Mouse (Mus musculus) neural tube, embryonic 15.5 days (tissue): ENCODE data around the gene Spp2. TPM values are rescaled to one million over a fixed set of nuclear protein-coding genes. Genes with fewer than 3 reads are reported as not detected.
"Not testable (repeated sequence)": the region's sequence is repeated elsewhere in the genome, so short reads cannot be mapped to it uniquely, and the experiment has no call there.

Experiments used
- ATAC-seq: fragments of 200-750 bp; cut with Nextera tagmentation; 2 replicates; pipeline ENCODE4 v1.8.0; 2017; ENCODE audit warnings: mild to moderate bottlenecking, moderate TSS enrichment, moderate library complexity; ENCODE audit not compliant: low FRiP score
- H3K27ac ChIP-seq: fragments of 300-500 bp; sonication (generic); replicated peaks from 2 replicates; pipeline ENCODE4 v1.5.1; 2015; ENCODE audit warnings: mild to moderate bottlenecking, inconsistent platforms
- H3K27me3 ChIP-seq: fragments of 300-500 bp; sonication (generic); replicated peaks from 2 replicates; pipeline ENCODE4 v1.6.1; 2015; ENCODE audit warnings: inconsistent platforms
- H3K36me3 ChIP-seq: fragments of 300-500 bp; sonication (generic); 2 replicates; pipeline ENCODE4 v1.6.1; 2015; ENCODE audit warnings: inconsistent platforms
- H3K4me1 ChIP-seq: fragments of 300-500 bp; sonication (generic); 2 replicates; pipeline ENCODE4 v1.6.1; 2015; ENCODE audit warnings: inconsistent platforms
- H3K4me2 ChIP-seq: fragments of 300-500 bp; sonication (generic); 2 replicates; pipeline ENCODE4 v1.6.1; 2015; ENCODE audit warnings: inconsistent platforms, mild to moderate bottlenecking, moderate library complexity
- H3K4me3 ChIP-seq: fragments of 300-500 bp; sonication (generic); replicated peaks from 2 replicates; pipeline ENCODE4 v1.5.1; 2015; ENCODE audit warnings: mild to moderate bottlenecking, inconsistent platforms
- H3K9ac ChIP-seq: fragments of 300-500 bp; sonication (generic); replicated peaks from 2 replicates; pipeline ENCODE4 v1.6.1; 2015; ENCODE audit warnings: mild to moderate bottlenecking, inconsistent platforms
- H3K9me3 ChIP-seq: fragments of 300-500 bp; sonication (generic); replicated peaks from 2 replicates; pipeline ENCODE4 v1.6.1; 2016; ENCODE audit warnings: inconsistent platforms
- WGBS: fragments of 180-500 bp; shearing (Covaris S2); methylation state at CpG from one replicate; pipeline ENCODE4 v1.1.7; 2015; ENCODE audit warnings: mixed read lengths; 5-methylcytosine and 5-hydroxymethylcytosine counted together
- polyA plus RNA-seq: library from polyadenylated mRNA; unstranded; fragments of >200 nt; fragmentation: Nextera tagmentation; extraction: Ambion mirVana; gene quantifications from 2 replicates; pipeline ENCODE4 v1.2.1, GENCODE M21; 2015

Spp2 gene
- polyA plus RNA-seq, 1 experiment from 2014 or later: not detected

GRCm38 (mm10) chr1:88437206-88438126 lies 30.7 kb downstream of the Spp2 start:
- Histone ChIP-seq H3K4me2 (no peak overlapping the region), H3K27me3 (no peaks in the 10 kb centered on the region), H3K9me3 (no peaks in the 10 kb centered on the region), H3K27ac (no peak overlapping the region; the same call in 1 of the 2 replicates), H3K9ac (no peak overlapping the region), H3K4me3 (no peak overlapping the region), H3K4me1 (0 out of 2 replicates have a peak, but pooled peaks cover 2% of the 10 kb centered on the region), H3K36me3 (no peaks in the 10 kb centered on the region)
- 76% methylated on average over 9 of the region's 9 CpGs for whole genome bisulfite sequencing
- ATAC-seq: no peak

- H3K9ac ChIP-seq: no peak overlapping the region
- no peak overlapping the region for H3K27ac ChIP-seq
- no peaks in the 10 kb centered on the region for H3K9me3 ChIP-seq
- H3K27me3 ChIP-seq: no peaks in the 10 kb centered on the region
- H3K36me3 ChIP-seq: no peaks in the 10 kb centered on the region
- no peak overlapping the region for H3K4me3 ChIP-seq
- H3K4me1 ChIP-seq: peaks cover 6% of the 10 kb centered on the region; the same call in 1 of the 2 replicates
- no peak overlapping the region for H3K4me2 ChIP-seq
- WGBS: 65% methylated on average over 4 of the region's 4 CpGs
- no peak for ATAC-seq
Measured at GRCm38 (mm10) chr1:88443383-88443782, 36.6 kb downstream of the Spp2 start.

- ATAC-seq: no peak
- Histone ChIP-seq H3K4me3 (no peak overlapping the region), H3K36me3 (no peaks in the 10 kb centered on the region), H3K27ac (no peak overlapping the region), H3K9me3 (no peaks in the 10 kb centered on the region), H3K4me2 (no peak overlapping the region), H3K27me3 (no peaks in the 10 kb centered on the region), H3K4me1 (peaks cover 6% of the 10 kb centered on the region; the same call in 1 of the 2 replicates), H3K9ac (no peak overlapping the region)
- WGBS: 73% methylated on average over 4 of the region's 4 CpGs
Measured at GRCm38 (mm10) chr1:88445400-88445799, 38.6 kb downstream of the Spp2 start.

GRCm38 (mm10) chr1:88446270-88447030 lies 39.7 kb downstream of the Spp2 start:
- H3K9ac ChIP-seq: no peak overlapping the region
- no peak overlapping the region for H3K27ac ChIP-seq
- no peak overlapping the region for H3K4me2 ChIP-seq
- WGBS: 49% methylated on average over 16 of the region's 16 CpGs
- no peak overlapping the region for H3K4me3 ChIP-seq
- H3K4me1 ChIP-seq: peaks cover 6% of the 10 kb centered on the region; the same call in 1 of the 2 replicates
- no peaks in the 10 kb centered on the region for H3K27me3 ChIP-seq
- H3K36me3 ChIP-seq: no peaks in the 10 kb centered on the region
- no peak for ATAC-seq
- H3K9me3 ChIP-seq: no peaks in the 10 kb centered on the region

GRCm38 (mm10) chr1:88447483-88447882 lies 40.7 kb downstream of the Spp2 start:
- H3K4me1 ChIP-seq: peaks cover 6% of the 10 kb centered on the region; the same call in 1 of the 2 replicates
- H3K27ac ChIP-seq: no peak overlapping the region
- no peak overlapping the region for H3K4me2 ChIP-seq
- no peaks in the 10 kb centered on the region for H3K36me3 ChIP-seq
- 22% methylated on average over 6 of the region's 6 CpGs for WGBS
- no peaks in the 10 kb centered on the region for H3K27me3 ChIP-seq
- no peak overlapping the region for H3K4me3 ChIP-seq
- H3K9me3 ChIP-seq: no peaks in the 10 kb centered on the region
- H3K9ac ChIP-seq: no peak overlapping the region
- ATAC-seq: no peak

GRCm38 (mm10) chr1:88448094-88448493 lies 41.3 kb downstream of the Spp2 start:
- 84% methylated on average over 3 of the region's 3 CpGs for WGBS
- not testable (repeated sequence) for H3K36me3 ChIP-seq, H3K27ac ChIP-seq, H3K4me3 ChIP-seq, H3K9me3 ChIP-seq, H3K9ac ChIP-seq, ATAC-seq, H3K4me1 ChIP-seq, H3K27me3 ChIP-seq, H3K4me2 ChIP-seq

- Histone ChIP-seq H3K9me3 (no peaks in the 10 kb centered on the region), H3K27ac (no peak overlapping the region), H3K36me3 (no peaks in the 10 kb centered on the region), H3K9ac (no peak overlapping the region), H3K4me1 (peaks cover 6% of the 10 kb centered on the region; the same call in 1 of the 2 replicates), H3K4me3 (no peak overlapping the region), H3K4me2 (no peak overlapping the region), H3K27me3 (no peaks in the 10 kb centered on the region)
- WGBS: 85% methylated on average over 2 of the region's 2 CpGs
- no peak for ATAC-seq
Measured at GRCm38 (mm10) chr1:88449741-88450140, 43.0 kb downstream of the Spp2 start.

- Histone ChIP-seq H3K27me3 (no peaks in the 10 kb centered on the region), H3K4me2 (no peak overlapping the region), H3K9ac (no peak overlapping the region), H3K4me3 (no peak overlapping the region), H3K36me3 (no peaks in the 10 kb centered on the region), H3K9me3 (no peaks in the 10 kb centered on the region), H3K4me1 (peaks cover 8% of the 10 kb centered on the region; the same call in 1 of the 2 replicates), H3K27ac (no peak overlapping the region)
- 82% methylated on average over 4 of the region's 4 CpGs for WGBS
- ATAC-seq: no peak
Measured at GRCm38 (mm10) chr1:88450668-88451067, 43.9 kb downstream of the Spp2 start.

GRCm38 (mm10) chr1:88452198-88452597 lies 45.4 kb downstream of the Spp2 start:
- ATAC-seq: no peak
- no peak overlapping the region for H3K27ac ChIP-seq

GRCm38 (mm10) chr1:88454703-88455102 lies 47.9 kb downstream of the Spp2 start:
- no peak for ATAC-seq
- Histone ChIP-seq H3K36me3 (no peaks in the 10 kb centered on the region), H3K27ac (no peak overlapping the region), H3K9ac (no peak overlapping the region), H3K27me3 (no peaks in the 10 kb centered on the region), H3K4me2 (no peak overlapping the region), H3K4me1 (peaks cover 12% of the 10 kb centered on the region; the same call in 1 of the 2 replicates), H3K4me3 (no peak overlapping the region), H3K9me3 (no peaks in the 10 kb centered on the region)
- 69% methylated on average over 3 of the region's 3 CpGs for WGBS

More at GRCm38 (mm10) chr1:88452198-88452597, 45.4 kb downstream of the Spp2 start:
- Histone ChIP-seq H3K36me3 (no peaks in the 10 kb centered on the region), H3K4me1 (peaks cover 12% of the 10 kb centered on the region; the same call in 1 of the 2 replicates), H3K9me3 (no peaks in the 10 kb centered on the region), H3K4me3 (no peak overlapping the region), H3K4me2 (no peak overlapping the region), H3K27me3 (no peaks in the 10 kb centered on the region), H3K9ac (no peak overlapping the region)
- WGBS: 92% methylated on average over 6 of the region's 6 CpGs

GRCm38 (mm10) chr1:88455761-88456160 lies 49.0 kb downstream of the Spp2 start:
- H3K4me3 ChIP-seq: no peak overlapping the region

More at GRCm38 (mm10) chr1:88455761-88456160, 49.0 kb downstream of the Spp2 start:
- no peak overlapping the region for H3K9ac ChIP-seq
- H3K4me2 ChIP-seq: no peak overlapping the region
- no peaks in the 10 kb centered on the region for H3K36me3 ChIP-seq
- no peak for ATAC-seq
- peaks cover 12% of the 10 kb centered on the region; the same call in 1 of the 2 replicates for H3K4me1 ChIP-seq
- 0 out of 2 replicates have a peak overlapping the region, but pooled peaks have one; percentile 33 for H3K27ac ChIP-seq
- 70% methylated on average over 3 of the region's 3 CpGs for WGBS
- no peaks in the 10 kb centered on the region for H3K27me3 ChIP-seq
- no peaks in the 10 kb centered on the region for H3K9me3 ChIP-seq
